Mouse (Mus musculus): ENCODE data around the gene Gm21985.
A peak's percentile ranks its signal among the peaks of the same experiment; 100 is the strongest.

Gm21985 gene

DNA sequence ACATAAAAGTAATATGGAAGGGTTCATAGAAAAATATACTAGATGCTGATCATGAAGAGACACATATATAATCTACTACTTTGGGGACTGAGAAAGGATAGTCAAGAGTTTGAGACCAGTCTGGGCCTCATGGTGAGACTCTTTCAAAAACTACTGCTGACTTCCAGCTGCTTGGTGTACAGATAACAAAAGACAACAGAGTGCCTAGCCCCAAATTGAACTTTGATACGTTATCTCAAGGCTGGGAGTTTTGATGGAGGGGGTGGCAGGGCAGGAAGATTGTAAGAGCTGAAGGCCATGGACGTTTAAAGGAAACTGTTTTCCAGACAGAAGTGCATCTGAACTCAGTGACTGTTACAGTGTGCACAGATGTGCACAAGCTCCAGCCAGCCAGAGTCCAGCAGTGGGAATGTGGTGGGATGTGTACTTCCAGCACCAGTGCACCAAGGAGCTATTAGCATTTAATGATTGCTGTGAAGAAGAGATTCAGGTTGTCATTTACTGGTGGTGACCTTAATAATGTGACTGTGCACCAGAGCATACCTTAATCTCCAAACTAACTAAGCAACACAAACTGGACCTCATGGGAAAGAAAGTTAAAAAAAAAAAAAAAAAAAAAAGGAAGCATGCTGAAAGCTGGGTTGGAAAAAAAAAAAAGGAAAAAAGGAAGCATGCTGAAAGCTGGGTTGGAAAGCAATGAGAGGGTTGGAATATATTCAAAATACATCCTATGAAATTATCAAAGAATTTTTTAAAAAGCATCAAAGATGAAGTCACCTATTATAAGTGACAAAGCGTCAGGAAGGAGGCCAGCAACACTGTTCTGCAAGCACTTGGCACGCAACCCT is 66.2 kb downstream of the Gm21985 start:
- no peak for DNase-seq (ENCODE audit: low read depth)

- DNase-seq (ENCODE audit: low read depth), result no peak
Observed at GRCm38 (mm10) chr2:112337211-112337610, 71.1 kb downstream of the Gm21985 start.

DNA sequence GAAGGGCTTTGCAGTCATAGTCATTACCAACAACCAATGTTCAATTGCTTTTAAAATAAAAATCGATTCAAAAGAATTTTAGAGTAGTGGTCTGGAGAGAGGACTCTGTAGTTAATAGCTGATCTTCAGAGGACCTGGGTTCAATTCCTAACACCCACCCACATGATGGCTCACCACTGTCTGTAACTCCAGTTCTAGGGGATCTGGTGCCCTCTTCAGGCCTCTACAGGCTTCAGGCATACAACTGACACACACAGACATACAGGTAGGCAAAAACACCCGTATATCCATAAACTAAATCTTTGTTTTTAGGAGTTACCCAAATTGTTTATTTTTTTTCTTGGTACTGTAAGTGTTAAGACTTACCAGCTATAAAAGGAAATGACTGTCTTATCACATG is 73.6 kb downstream of the Gm21985 start:
- no peak for DNase-seq (ENCODE audit: low read depth)

- no peak for DNase-seq (ENCODE audit: low read depth)
Observed at GRCm38 (mm10) chr2:112341117-112341516, 75.0 kb downstream of the Gm21985 start.

- no peak for DNase-seq (ENCODE audit: low read depth)
Observed at GRCm38 (mm10) chr2:112348246-112348645, 82.1 kb downstream of the Gm21985 start.

DNA sequence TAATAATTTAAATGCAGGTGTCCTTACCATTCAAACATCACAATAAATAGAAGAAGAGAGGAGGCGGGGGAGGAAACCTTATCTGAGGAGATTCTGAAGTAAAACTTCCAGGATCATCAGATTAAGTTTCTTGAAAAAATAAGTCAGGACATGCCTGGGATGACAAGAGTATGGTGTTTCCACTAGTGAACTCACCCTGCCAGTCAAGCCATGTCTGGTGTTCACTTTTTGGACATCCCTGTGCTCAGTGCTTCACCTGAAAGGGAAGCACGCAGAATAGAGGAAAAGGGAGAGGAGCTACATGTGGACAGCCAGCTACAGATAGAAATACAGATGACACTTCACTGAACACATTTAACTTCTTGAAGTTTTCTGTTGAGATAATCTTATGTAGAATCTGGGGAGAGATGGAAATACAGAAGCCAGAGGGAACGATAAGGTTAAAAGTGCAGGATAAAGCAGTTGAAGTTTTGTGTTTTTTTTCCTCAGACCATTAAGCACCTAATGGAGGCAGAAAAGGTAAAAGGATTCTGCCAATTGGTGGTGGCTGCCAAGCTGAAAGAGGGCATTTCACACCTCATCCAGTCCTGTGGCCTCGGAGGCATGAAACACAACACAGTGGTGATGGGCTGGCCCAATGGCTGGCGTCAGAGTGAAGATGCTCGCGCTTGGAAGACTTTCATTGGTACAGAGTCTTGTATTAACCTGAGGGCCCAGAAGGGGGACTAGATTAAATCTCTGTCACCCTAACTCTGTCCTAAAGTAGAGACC is 87.8 kb downstream of the Gm21985 start:
- no peak for DNase-seq (ENCODE audit: low read depth)

DNA sequence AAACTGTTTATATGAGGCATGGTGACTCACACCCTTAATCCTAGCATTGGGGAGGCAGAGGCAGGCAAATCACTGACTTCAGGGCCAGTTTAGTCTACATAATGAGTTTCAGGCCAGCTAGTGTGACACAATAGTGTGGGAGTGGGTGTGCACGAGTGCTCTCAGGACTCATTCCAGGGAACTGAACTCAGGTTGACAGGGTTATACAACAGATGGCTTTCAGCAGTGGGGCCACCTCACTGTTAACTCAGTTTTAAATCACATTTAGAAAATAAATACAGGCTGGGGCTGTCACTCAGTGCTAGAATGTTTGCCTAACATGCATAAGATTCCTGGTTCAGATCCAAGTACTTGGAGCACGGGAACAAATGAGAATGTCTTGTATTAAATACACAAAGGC is 93.5 kb downstream of the Gm21985 start:
- no peak for DNase-seq (ENCODE audit: low read depth)

DNA sequence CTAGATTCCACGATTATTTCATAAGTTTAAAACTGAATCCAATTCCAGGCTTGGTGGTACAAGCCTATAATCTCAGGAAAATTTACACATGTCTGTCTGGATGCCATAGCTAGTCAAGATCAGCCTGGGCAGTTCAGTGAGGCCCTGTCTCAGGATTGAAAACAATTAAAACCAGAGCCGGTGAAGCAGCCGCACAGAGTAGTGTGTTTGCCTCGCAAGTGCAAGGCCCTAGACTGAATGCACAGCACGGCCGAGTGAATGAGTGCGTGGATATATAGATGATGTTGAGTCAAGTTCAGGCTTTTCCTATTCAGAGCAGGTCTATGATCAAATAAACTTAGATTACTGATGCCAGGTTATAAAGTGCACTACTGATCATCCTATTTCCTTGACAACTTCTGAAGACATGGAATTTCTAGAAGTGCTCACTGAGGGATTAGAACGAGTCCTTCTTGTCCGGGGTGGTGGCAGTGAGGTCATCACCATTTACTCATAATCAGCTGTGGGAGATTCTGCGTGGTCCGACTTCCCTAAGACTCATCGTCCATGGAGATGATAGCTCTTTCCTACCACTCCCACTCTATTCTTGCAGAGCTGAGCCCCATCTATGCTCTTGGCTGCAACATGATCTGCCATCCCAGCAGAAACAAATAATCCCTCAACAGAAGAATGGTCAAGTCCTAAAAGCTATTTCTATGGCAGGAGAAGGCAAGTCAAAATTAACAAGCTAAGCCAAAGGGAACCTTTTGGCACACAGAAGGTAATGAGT is 94.1 kb downstream of the Gm21985 start:
- no peak for DNase-seq (ENCODE audit: low read depth)

- no peak for DNase-seq (ENCODE audit: low read depth)
Observed at GRCm38 (mm10) chr2:112360781-112361169, 94.7 kb downstream of the Gm21985 start.

- peak; percentile 23 for DNase-seq (ENCODE audit: low read depth)
Observed at GRCm38 (mm10) chr2:112367222-112367621, 101.1 kb downstream of the Gm21985 start.

GRCm38 (mm10) chr2:112367726-112368673 is 101.9 kb downstream of the Gm21985 start, which contains the start of gene Emc4:
Gene Emc4 (minus strand): TSS chr2:112368027.
- peak; percentile 89 for DNase-seq (ENCODE audit: low read depth)

- no peak for DNase-seq (ENCODE audit: low read depth)
Observed at GRCm38 (mm10) chr2:112369941-112370340, 103.8 kb downstream of the Gm21985 start.

DNA sequence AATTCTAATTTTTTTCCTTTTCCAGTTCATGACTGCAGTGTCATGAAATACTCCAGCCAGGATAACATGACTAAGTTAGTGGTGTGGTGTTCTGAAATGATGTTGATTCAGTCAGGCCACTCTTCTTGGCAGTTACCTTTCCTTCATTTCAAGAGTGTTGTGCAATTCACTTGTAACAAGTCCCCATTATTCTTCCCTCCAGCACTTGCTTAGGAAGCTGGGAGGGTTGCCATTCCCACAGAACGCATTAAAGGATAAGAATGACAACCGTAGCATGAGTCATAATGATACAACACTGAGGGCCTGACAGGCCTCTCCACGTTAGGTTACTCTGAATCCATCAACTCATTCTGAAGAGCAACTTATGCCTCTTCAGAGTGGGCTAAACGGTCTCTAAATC is 107.0 kb downstream of the Gm21985 start:
- DNase-seq (ENCODE audit: low read depth), result no peak

- DNase-seq (ENCODE audit: low read depth), result no peak
Observed at GRCm38 (mm10) chr2:112374610-112375009, 108.5 kb downstream of the Gm21985 start.

DNA sequence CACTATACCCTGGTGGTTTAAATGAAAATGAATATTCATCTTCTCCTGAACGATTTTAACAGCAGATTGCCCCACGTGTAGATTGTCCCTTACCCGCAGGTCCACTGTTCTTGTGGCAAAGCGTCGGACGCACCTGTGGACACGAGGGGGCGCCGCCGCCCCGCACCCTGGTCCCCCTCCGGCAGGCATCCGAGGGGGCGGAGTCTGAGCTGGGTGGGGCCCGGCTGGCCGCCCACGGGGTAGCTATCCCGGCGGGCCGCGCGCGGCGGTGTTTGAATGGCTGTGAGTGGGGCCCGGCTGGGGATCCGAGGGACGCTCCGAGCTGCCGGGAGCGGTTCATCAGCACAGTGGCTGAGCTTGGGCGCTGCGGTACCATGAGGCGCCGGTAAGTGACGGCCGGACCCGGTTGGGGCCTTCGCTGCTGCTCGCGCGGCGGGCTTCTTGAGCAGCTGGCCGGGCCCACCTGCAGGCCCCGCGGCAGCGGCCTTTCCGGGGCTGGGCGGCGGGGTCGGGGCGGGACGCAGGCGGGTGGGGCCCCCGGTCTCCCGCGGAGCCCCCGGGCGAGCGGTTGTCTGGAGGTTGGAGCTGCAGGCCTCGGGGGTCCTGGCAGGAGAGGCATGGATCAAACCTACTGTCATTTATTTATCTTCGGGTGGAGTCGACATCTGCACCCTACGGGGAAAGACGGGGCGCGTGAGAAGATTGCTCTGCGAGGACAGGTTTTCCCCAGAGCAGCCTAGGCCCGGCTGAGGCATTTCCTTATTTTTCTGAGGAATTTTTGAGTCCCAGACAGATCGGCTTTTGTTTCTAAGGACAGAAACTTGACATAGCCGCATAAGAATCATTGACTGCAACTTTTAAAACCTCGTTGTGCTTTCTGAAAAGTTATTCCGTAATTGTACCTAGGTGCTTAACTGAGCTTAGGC is 113.1 kb downstream of the Gm21985 start, which contains the start of gene Katnbl1:
Gene Katnbl1 (plus strand): TSS at position 239 of the 926 bp plus-strand sequence.
- DNase-seq (ENCODE audit: low read depth), result peak; percentile 93

DNA sequence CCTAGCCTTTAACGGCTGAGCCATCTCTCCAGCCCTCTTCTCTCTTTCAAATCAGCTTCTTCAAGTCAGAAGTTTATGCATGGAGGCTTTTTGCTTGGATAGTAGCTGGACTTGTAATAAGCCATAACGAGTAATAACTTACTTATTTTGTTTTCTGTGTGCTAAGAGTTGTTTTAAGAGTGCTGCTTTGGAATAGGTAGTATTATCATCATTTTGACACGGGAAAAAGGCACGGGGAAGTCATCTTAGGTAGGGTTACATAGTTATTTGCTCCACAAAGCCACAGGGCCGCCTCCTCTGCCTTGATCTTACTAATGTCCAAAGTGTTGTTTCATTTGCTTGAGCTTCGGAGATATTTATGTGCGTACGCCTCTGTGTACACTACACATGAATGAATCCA is 114.0 kb downstream of the Gm21985 start:
- DNase-seq (ENCODE audit: low read depth), result no peak

DNA sequence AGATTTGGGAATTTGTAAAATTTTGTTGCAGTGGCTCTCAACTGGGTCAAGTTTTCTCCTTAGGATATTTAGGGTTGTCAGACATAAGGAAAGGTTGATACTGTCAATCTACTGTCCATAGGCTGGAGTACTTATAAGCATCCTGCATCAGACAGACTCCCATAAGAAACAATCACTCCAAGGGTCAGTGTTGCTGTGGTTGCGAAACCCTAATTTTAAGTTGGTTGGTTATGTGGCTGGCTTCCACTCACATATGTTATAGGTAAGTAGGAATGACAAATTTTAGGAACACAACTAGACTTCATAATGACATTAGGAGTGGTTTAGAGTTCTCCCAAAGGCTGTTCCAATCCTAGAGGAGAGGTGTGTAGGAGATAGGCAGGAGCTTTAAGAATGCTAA is 115.1 kb downstream of the Gm21985 start:
- DNase-seq (ENCODE audit: low read depth), result no peak

DNA sequence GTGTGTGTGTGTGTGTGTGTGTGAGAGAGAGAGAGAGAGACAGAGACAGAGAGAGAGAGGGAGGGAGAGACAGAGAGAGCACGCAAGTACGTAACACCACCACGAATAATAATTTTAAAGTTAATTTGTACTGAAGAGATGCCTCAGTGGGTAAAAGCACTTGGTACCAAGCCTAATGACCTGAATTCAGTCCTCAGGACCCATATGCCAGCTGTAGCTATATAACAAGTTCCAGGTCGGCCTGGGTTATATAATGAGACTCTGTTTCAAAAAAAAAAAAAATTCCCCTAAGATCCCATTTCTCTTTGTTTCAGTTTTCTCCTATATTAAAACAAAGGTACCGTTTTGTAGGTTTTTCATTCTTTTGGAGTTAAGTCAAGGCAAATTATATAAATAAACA is 124.7 kb downstream of the Gm21985 start:
- no peak for DNase-seq (ENCODE audit: low read depth)

DNA sequence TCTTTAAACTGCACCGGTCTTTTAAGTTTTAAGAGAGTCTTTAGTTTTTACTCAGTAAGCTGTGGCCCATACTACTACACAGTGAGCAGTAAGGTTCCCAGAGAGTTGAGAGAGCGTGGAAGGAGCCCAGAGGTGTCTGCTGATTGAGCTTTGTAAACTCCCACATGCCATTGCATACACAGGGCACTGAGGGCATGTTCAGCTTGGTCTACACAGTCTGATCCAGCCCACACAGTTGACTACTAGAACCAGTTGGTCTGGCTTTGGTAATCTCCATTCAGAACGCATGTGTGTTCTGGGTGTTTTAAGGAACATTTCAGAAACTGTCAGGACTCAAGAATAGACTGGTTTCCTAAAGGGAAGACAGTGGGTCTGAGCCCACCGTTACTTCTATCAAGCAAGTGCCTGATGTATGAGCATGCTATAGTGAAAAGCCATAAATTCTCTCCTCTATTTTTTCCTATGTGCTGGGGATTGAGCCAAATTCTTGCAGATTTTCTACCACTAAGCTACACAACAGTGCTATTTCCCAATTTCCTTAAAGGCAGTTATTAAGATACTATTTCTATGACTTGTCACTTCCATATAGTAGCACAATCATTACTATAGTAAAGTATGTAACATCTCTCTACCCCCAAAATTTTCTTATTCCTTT is 125.4 kb downstream of the Gm21985 start:
- DNase-seq (ENCODE audit: low read depth), result no peak

- no peak for DNase-seq (ENCODE audit: low read depth)
Observed at GRCm38 (mm10) chr2:112392689-112393088, 126.6 kb downstream of the Gm21985 start.
